Mouse (Mus musculus) hindbrain, embryonic 15.5 days (tissue): ENCODE measurements around the gene Ggta1. TPM values are rescaled to one million over a fixed set of nuclear protein-coding genes. Genes with fewer than 3 reads are reported as not detected.

ENCODE experiments used
- ATAC-seq: fragments of 200-750 bp; cut with Nextera tagmentation; 2 replicates; pipeline ENCODE4 v1.8.0; 2017; ENCODE audit warnings: low read depth, moderate number of reproducible peaks, moderate TSS enrichment; ENCODE audit not compliant: low FRiP score
- H3K27ac ChIP-seq: fragments of 300-500 bp; sonication (generic); replicated peaks from 2 replicates; pipeline ENCODE4 v1.5.1; 2015; ENCODE audit warnings: mild to moderate bottlenecking, inconsistent platforms
- H3K27me3 ChIP-seq: fragments of 300-500 bp; sonication (generic); 2 replicates; pipeline ENCODE4 v1.6.1; 2015; ENCODE audit warnings: control low read depth, inconsistent platforms
- H3K36me3 ChIP-seq: fragments of 300-500 bp; sonication (generic); 2 replicates; pipeline ENCODE4 v1.6.1; 2015; ENCODE audit warnings: control low read depth, inconsistent platforms
- H3K4me1 ChIP-seq: fragments of 300-500 bp; sonication (generic); replicated peaks from 2 replicates; pipeline ENCODE4 v1.6.1; 2015; ENCODE audit warnings: control low read depth, inconsistent platforms
- H3K4me2 ChIP-seq: fragments of 300-500 bp; sonication (generic); 2 replicates; pipeline ENCODE4 v1.6.1; 2015; ENCODE audit warnings: moderate library complexity, mild to moderate bottlenecking, inconsistent platforms
- H3K4me3 ChIP-seq: fragments of 300-500 bp; sonication (generic); 2 replicates; pipeline ENCODE4 v1.5.1; 2015; ENCODE audit warnings: mild to moderate bottlenecking, inconsistent platforms
- H3K9ac ChIP-seq: fragments of 300-500 bp; sonication (generic); 2 replicates; pipeline ENCODE4 v1.6.1; 2015; ENCODE audit warnings: inconsistent platforms
- H3K9me3 ChIP-seq: fragments of 300-500 bp; sonication (generic); 2 replicates; pipeline ENCODE4 v1.6.1; 2016; ENCODE audit warnings: control low read depth, inconsistent platforms
- WGBS: fragments of 180-500 bp; shearing (Covaris S2); methylation state at CpG from one replicate; pipeline ENCODE4 v1.1.7; 2015; 5-methylcytosine and 5-hydroxymethylcytosine counted together
- polyA plus RNA-seq: library from polyadenylated mRNA; unstranded; fragments of >200 nt; fragmentation: Nextera tagmentation; extraction: Ambion mirVana; gene quantifications from 2 replicates; pipeline ENCODE4 v1.2.1, GENCODE M21; 2015

Ggta1 gene
- polyA plus RNA-seq, 1 experiment from 2014 or later = 7.8 TPM

- Histone ChIP-seq H3K27me3 (no peaks in the 10 kb centered on the region), H3K4me1 (peaks cover 10% of the 10 kb centered on the region), H3K9me3 (no peaks in the 10 kb centered on the region), H3K4me2 (no peak overlapping the region), H3K27ac (no peak overlapping the region), H3K4me3 (no peak overlapping the region), H3K36me3 (no peaks in the 10 kb centered on the region), H3K9ac (no peak overlapping the region)
- 88% methylated on average over 12 of the region's 12 CpGs for WGBS
- ATAC-seq = no peak
Observed at GRCm38 (mm10) chr2:35503021-35503722, 40.1 kb upstream of the Ggta1 start.

GRCm38 (mm10) chr2:35502561-35502960 is 39.5 kb upstream of the Ggta1 start:
- Histone ChIP-seq H3K9ac (no peak overlapping the region), H3K4me1 (peaks cover 10% of the 10 kb centered on the region), H3K36me3 (no peaks in the 10 kb centered on the region), H3K27ac (no peak overlapping the region), H3K27me3 (no peaks in the 10 kb centered on the region), H3K4me3 (no peak overlapping the region), H3K4me2 (no peak overlapping the region), H3K9me3 (no peaks in the 10 kb centered on the region)
- 76% methylated on average over 3 of the region's 3 CpGs for WGBS
- no peak for ATAC-seq

- Histone ChIP-seq H3K4me3 (no peak overlapping the region), H3K4me1 (peaks cover 3% of the 10 kb centered on the region; the same call in 1 of the 2 replicates), H3K27me3 (no peaks in the 10 kb centered on the region), H3K4me2 (no peak overlapping the region), H3K36me3 (no peaks in the 10 kb centered on the region), H3K27ac (no peak overlapping the region), H3K9me3 (no peaks in the 10 kb centered on the region), H3K9ac (no peak overlapping the region)
- WGBS = 78% methylated on average over 7 of the region's 7 CpGs
- no peak for ATAC-seq
Observed at GRCm38 (mm10) chr2:35499474-35499873, 36.4 kb upstream of the Ggta1 start.

- no peaks in the 10 kb centered on the region for H3K36me3 ChIP-seq
- H3K9me3 ChIP-seq = no peaks in the 10 kb centered on the region
- H3K27me3 ChIP-seq = no peaks in the 10 kb centered on the region
- H3K4me2 ChIP-seq = no peak overlapping the region
- WGBS = 91% methylated on average over 3 of the region's 3 CpGs
- H3K4me3 ChIP-seq = no peak overlapping the region
- peaks cover 3% of the 10 kb centered on the region; the same call in 1 of the 2 replicates for H3K4me1 ChIP-seq
- no peak for ATAC-seq
- no peak overlapping the region for H3K9ac ChIP-seq
- H3K27ac ChIP-seq = no peak overlapping the region
Observed at GRCm38 (mm10) chr2:35498961-35499360, 35.9 kb upstream of the Ggta1 start.

- no peak overlapping the region for H3K4me3 ChIP-seq
- 88% methylated on average over 2 of the region's 2 CpGs for WGBS
- H3K4me1 ChIP-seq = no peaks in the 10 kb centered on the region
- H3K9me3 ChIP-seq = no peaks in the 10 kb centered on the region
- no peak for ATAC-seq
- no peak overlapping the region for H3K9ac ChIP-seq
- no peaks in the 10 kb centered on the region for H3K27me3 ChIP-seq
- H3K4me2 ChIP-seq = no peak overlapping the region
- H3K27ac ChIP-seq = no peak overlapping the region
- H3K36me3 ChIP-seq = no peaks in the 10 kb centered on the region
Observed at GRCm38 (mm10) chr2:35497662-35498196, 34.7 kb upstream of the Ggta1 start.

- H3K9ac ChIP-seq = no peak overlapping the region
- 74% methylated on average over 5 of the region's 5 CpGs for WGBS
- H3K27ac ChIP-seq = no peak overlapping the region
Observed at GRCm38 (mm10) chr2:35496279-35497013, 33.4 kb upstream of the Ggta1 start.

GRCm38 (mm10) chr2:35495486-35496278 is 32.7 kb upstream of the Ggta1 start:
- Histone ChIP-seq H3K27me3 (no peaks in the 10 kb centered on the region), H3K27ac (no peak overlapping the region), H3K4me1 (no peaks in the 10 kb centered on the region), H3K9ac (no peak overlapping the region), H3K9me3 (no peaks in the 10 kb centered on the region), H3K4me2 (no peak overlapping the region), H3K36me3 (no peaks in the 10 kb centered on the region), H3K4me3 (no peak overlapping the region)
- WGBS = 88% methylated on average over 16 of the region's 16 CpGs
- ATAC-seq = no peak

More at GRCm38 (mm10) chr2:35496279-35497013, 33.4 kb upstream of the Ggta1 start:
- no peak overlapping the region for H3K4me2 ChIP-seq
- H3K27me3 ChIP-seq = no peaks in the 10 kb centered on the region
- no peaks in the 10 kb centered on the region for H3K9me3 ChIP-seq
- H3K36me3 ChIP-seq = no peaks in the 10 kb centered on the region
- H3K4me1 ChIP-seq = no peaks in the 10 kb centered on the region
- no peak overlapping the region for H3K4me3 ChIP-seq
- no peak for ATAC-seq

GRCm38 (mm10) chr2:35493566-35493965 is 30.5 kb upstream of the Ggta1 start:
- 94% methylated on average over 7 of the region's 7 CpGs for WGBS
- no peak for ATAC-seq

GRCm38 (mm10) chr2:35491151-35491550 is 28.1 kb upstream of the Ggta1 start:
- H3K9me3 ChIP-seq = no peaks in the 10 kb centered on the region
- H3K9ac ChIP-seq = no peak overlapping the region
- no peak for ATAC-seq
- 88% methylated on average over 24 of the region's 24 CpGs for WGBS
- no peaks in the 10 kb centered on the region for H3K27me3 ChIP-seq
- H3K36me3 ChIP-seq = no peaks in the 10 kb centered on the region
- no peak overlapping the region for H3K4me3 ChIP-seq
- no peak overlapping the region for H3K27ac ChIP-seq
- no peak overlapping the region for H3K4me2 ChIP-seq
- 0 out of 2 replicates have a peak, but pooled peaks cover 6% of the 10 kb centered on the region for H3K4me1 ChIP-seq

More at GRCm38 (mm10) chr2:35493566-35493965, 30.5 kb upstream of the Ggta1 start:
- H3K9me3 ChIP-seq = no peaks in the 10 kb centered on the region
- no peak overlapping the region for H3K4me2 ChIP-seq
- no peaks in the 10 kb centered on the region for H3K27me3 ChIP-seq
- H3K9ac ChIP-seq = no peak overlapping the region
- H3K27ac ChIP-seq = no peak overlapping the region
- no peak overlapping the region for H3K4me3 ChIP-seq
- 0 out of 2 replicates have a peak, but pooled peaks cover 6% of the 10 kb centered on the region for H3K4me1 ChIP-seq
- no peaks in the 10 kb centered on the region for H3K36me3 ChIP-seq

GRCm38 (mm10) chr2:35490458-35491111 is 27.6 kb upstream of the Ggta1 start:
- H3K4me2 ChIP-seq = no peak overlapping the region
- 0 out of 2 replicates have a peak, but pooled peaks cover 6% of the 10 kb centered on the region for H3K4me1 ChIP-seq
- WGBS = 22% methylated on average over 17 of the region's 17 CpGs
- peak; percentile 38; the same call in 1 of the 2 replicates for ATAC-seq
- no peaks in the 10 kb centered on the region for H3K9me3 ChIP-seq
- H3K27ac ChIP-seq = no peak overlapping the region
- H3K9ac ChIP-seq = no peak overlapping the region
- no peaks in the 10 kb centered on the region for H3K27me3 ChIP-seq
- no peaks in the 10 kb centered on the region for H3K36me3 ChIP-seq
- H3K4me3 ChIP-seq = no peak overlapping the region

- 0 out of 2 replicates have a peak, but pooled peaks cover 6% of the 10 kb centered on the region for H3K4me1 ChIP-seq
- no peaks in the 10 kb centered on the region for H3K9me3 ChIP-seq
- H3K36me3 ChIP-seq = no peaks in the 10 kb centered on the region
- no peak for ATAC-seq
- H3K27ac ChIP-seq = no peak overlapping the region
- H3K4me2 ChIP-seq = no peak overlapping the region
- no peaks in the 10 kb centered on the region for H3K27me3 ChIP-seq
- no peak overlapping the region for H3K4me3 ChIP-seq
- WGBS = 72% methylated on average over 3 of the region's 3 CpGs
- H3K9ac ChIP-seq = no peak overlapping the region
Observed at GRCm38 (mm10) chr2:35487700-35488099, 24.7 kb upstream of the Ggta1 start.
